Mouse (Mus musculus): ENCODE data around the gene Nrxn3. TPM values are rescaled to one million over a fixed set of nuclear protein-coding genes. Genes with fewer than 3 reads are reported as not detected.

The Nrxn3 gene
- polyA plus RNA-seq, 1 experiment from 2014 or later, result 2.7 TPM

DNA sequence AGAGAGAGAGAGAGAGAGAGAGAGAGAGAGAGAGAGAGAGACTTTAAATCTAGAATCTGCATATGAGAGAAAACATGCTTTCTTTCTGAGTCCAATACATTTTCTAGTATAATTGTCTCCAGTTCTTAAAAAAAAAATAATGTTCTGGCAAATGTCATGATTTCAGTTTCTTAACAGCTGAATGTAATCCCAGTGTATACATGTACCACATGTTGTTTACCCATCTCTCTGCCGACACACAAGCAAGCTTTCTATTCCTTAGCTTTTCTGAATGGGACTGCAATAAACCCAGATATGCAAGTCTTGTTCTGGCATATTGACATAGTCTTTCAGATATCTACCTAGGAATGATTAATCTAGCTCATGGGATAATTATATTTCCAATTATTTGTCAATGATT is 1256.5 kb downstream of the Nrxn3 start:
- WGBS, result 50% methylated on average over 1 of the region's 1 CpGs
- ATAC-seq (ENCODE audit: borderline replicate concordance, extremely low read depth, low FRiP score, low TSS enrichment), result no peak

GRCm38 (mm10) chr12:89982445-89982844 is 1259.8 kb downstream of the Nrxn3 start:
- Histone ChIP-seq H3K4me3 (no peak overlapping the region), H3K9me3 (no peaks in the 10 kb centered on the region), H3K4me2 (no peak overlapping the region), H3K36me3 (no peaks in the 10 kb centered on the region), H3K4me1 (peaks cover 6% of the 10 kb centered on the region; the same call in 1 of the 2 replicates), H3K27me3 (no peaks in the 10 kb centered on the region), H3K9ac (no peak overlapping the region), H3K27ac (no peak overlapping the region)
- 81% methylated on average over 5 of the region's 5 CpGs for WGBS
- no peak for ATAC-seq (ENCODE audit: borderline replicate concordance, extremely low read depth, low FRiP score, low TSS enrichment)

More for the DNA sequence above, 1256.5 kb downstream of the Nrxn3 start:
- H3K27ac ChIP-seq, result no peak overlapping the region
- H3K36me3 ChIP-seq, result no peaks in the 10 kb centered on the region
- no peaks in the 10 kb centered on the region for H3K4me1 ChIP-seq
- no peaks in the 10 kb centered on the region for H3K9me3 ChIP-seq
- H3K9ac ChIP-seq, result no peak overlapping the region
- no peaks in the 10 kb centered on the region for H3K27me3 ChIP-seq
- no peak overlapping the region for H3K4me2 ChIP-seq
- H3K4me3 ChIP-seq, result no peak overlapping the region

DNA sequence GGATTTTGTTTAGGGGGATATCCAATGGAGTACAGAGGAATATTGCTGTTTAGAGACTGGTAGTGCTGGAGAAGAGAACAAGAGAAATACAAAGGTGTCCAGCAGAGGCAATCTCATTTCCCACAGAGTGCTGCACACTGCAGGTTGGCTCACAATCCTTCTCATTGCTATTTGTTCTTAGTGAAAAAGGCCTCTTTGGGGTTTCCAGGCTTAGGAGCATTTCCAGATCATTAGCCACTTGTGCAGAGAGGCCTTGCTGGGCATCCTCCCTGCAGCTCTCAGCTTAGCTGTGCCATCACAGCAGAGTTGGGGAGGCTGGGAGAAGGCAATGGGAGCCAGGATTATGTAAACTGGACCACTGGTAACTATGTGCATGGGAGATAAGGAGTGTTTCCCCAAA is 1260.7 kb downstream of the Nrxn3 start:
- Histone ChIP-seq H3K36me3 (no peaks in the 10 kb centered on the region), H3K27me3 (no peaks in the 10 kb centered on the region), H3K9ac (no peak overlapping the region), H3K4me3 (no peak overlapping the region), H3K4me2 (no peak overlapping the region), H3K4me1 (peaks cover 8% of the 10 kb centered on the region; the same call in 1 of the 2 replicates), H3K27ac (no peak overlapping the region), H3K9me3 (no peaks in the 10 kb centered on the region)
- ATAC-seq (ENCODE audit: borderline replicate concordance, extremely low read depth, low FRiP score, low TSS enrichment), result no peak

- 52% methylated on average over 6 of the region's 6 CpGs for WGBS
- H3K27me3 ChIP-seq, result no peaks in the 10 kb centered on the region
- no peak overlapping the region for H3K4me3 ChIP-seq
- peaks cover 8% of the 10 kb centered on the region; the same call in 1 of the 2 replicates for H3K4me1 ChIP-seq
- H3K36me3 ChIP-seq, result no peaks in the 10 kb centered on the region
- no peaks in the 10 kb centered on the region for H3K9me3 ChIP-seq
- H3K9ac ChIP-seq, result no peak overlapping the region
- H3K4me2 ChIP-seq, result no peak overlapping the region
- ATAC-seq (ENCODE audit: borderline replicate concordance, extremely low read depth, low FRiP score, low TSS enrichment), result no peak
- H3K27ac ChIP-seq, result no peak overlapping the region
Measured at GRCm38 (mm10) chr12:89986219-89986618, 1263.5 kb downstream of the Nrxn3 start.

GRCm38 (mm10) chr12:89993273-89993672 is 1270.6 kb downstream of the Nrxn3 start:
- 53% methylated on average over 5 of the region's 5 CpGs for WGBS
- no peak overlapping the region for H3K27ac ChIP-seq
- no peak for ATAC-seq (ENCODE audit: borderline replicate concordance, extremely low read depth, low FRiP score, low TSS enrichment)
- no peak overlapping the region for H3K9ac ChIP-seq
- no peak overlapping the region for H3K4me2 ChIP-seq
- H3K36me3 ChIP-seq, result no peaks in the 10 kb centered on the region
- no peaks in the 10 kb centered on the region for H3K27me3 ChIP-seq
- H3K4me1 ChIP-seq, result no peaks in the 10 kb centered on the region
- no peaks in the 10 kb centered on the region for H3K9me3 ChIP-seq
- no peak overlapping the region for H3K4me3 ChIP-seq

DNA sequence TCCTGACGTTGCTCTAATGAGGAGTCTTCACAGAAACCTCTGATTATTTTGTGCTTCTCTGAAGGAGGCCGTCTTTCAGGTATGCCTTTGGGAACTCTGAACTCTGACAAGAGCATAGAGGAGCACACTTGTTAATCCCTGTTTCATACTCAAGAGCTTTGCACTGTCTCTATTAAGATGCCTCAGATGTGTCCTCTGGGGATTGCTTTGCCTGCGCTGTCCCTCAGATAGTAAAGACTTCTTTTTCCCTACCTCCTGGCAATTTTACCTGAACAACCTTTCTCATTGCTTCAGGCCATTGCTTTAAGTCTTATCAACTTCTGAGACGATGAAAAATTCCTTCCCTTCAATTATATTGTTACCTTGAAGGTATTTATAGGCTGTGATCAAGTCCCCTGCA is 1272.7 kb downstream of the Nrxn3 start:
- Histone ChIP-seq H3K4me3 (no peak overlapping the region), H3K4me2 (no peak overlapping the region), H3K36me3 (no peaks in the 10 kb centered on the region), H3K9me3 (no peaks in the 10 kb centered on the region), H3K27me3 (no peaks in the 10 kb centered on the region), H3K9ac (no peak overlapping the region), H3K4me1 (no peaks in the 10 kb centered on the region), H3K27ac (no peak overlapping the region)
- WGBS, result 75% methylated on average over 4 of the region's 4 CpGs
- ATAC-seq (ENCODE audit: borderline replicate concordance, extremely low read depth, low FRiP score, low TSS enrichment), result no peak

DNA sequence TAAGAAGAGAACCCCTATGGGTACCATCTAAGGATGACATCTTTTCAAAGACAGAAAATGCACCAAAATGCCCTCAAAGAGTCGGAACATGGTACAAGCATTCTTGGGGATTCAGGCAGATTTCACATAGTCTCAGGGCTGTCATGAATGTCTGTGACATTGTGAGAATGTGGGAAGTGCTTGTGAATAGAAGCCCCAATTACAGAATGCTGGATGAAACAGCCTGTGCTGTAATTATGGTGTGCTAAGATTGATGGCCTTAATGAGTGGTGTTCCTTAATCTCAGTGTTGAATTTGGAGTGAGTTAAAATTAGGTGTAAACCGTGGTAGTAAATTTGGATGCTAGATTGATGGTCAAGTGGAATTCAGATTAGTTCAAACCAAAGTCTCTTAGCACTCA is 1287.6 kb downstream of the Nrxn3 start:
- H3K4me1 ChIP-seq, result no peaks in the 10 kb centered on the region
- H3K4me3 ChIP-seq, result no peak overlapping the region
- no peak overlapping the region for H3K27ac ChIP-seq
- no peaks in the 10 kb centered on the region for H3K27me3 ChIP-seq
- no peaks in the 10 kb centered on the region for H3K9me3 ChIP-seq
- H3K9ac ChIP-seq, result no peak overlapping the region
- no peaks in the 10 kb centered on the region for H3K36me3 ChIP-seq
- H3K4me2 ChIP-seq, result no peak overlapping the region
- 75% methylated on average over 2 of the region's 2 CpGs for WGBS
- no peak for ATAC-seq (ENCODE audit: borderline replicate concordance, extremely low read depth, low FRiP score, low TSS enrichment)

DNA sequence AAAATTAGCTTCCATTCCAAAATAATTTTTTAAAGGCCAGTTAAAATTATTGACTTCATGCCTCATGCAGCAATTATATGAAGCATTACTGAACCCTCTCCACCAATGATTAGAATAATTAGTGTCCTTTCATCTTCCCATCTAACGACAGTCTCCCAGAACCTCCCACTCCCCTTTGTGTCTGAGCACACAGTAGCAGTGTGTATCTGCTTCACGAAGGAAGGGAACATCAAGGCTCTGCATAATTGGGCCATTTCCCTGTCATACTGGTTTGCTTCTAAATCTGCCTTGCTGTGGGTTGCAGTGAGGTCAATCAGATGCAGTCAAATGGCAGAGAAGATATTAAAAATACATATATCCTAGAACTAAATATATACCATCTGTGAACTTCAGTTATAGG is 1291.3 kb downstream of the Nrxn3 start:
- no peak for ATAC-seq (ENCODE audit: borderline replicate concordance, extremely low read depth, low FRiP score, low TSS enrichment)
- no peak overlapping the region for H3K27ac ChIP-seq
- H3K9ac ChIP-seq, result no peak overlapping the region
- H3K4me2 ChIP-seq, result no peak overlapping the region
- H3K36me3 ChIP-seq, result no peaks in the 10 kb centered on the region
- H3K27me3 ChIP-seq, result no peaks in the 10 kb centered on the region
- H3K4me3 ChIP-seq, result no peak overlapping the region
- WGBS, result 58% methylated on average over 2 of the region's 2 CpGs
- no peaks in the 10 kb centered on the region for H3K4me1 ChIP-seq
- H3K9me3 ChIP-seq, result no peaks in the 10 kb centered on the region

GRCm38 (mm10) chr12:90027023-90027422 is 1304.3 kb downstream of the Nrxn3 start:
- Histone ChIP-seq H3K9me3 (no peaks in the 10 kb centered on the region), H3K4me3 (no peak overlapping the region), H3K4me1 (no peaks in the 10 kb centered on the region), H3K36me3 (no peaks in the 10 kb centered on the region), H3K27ac (no peak overlapping the region), H3K27me3 (no peaks in the 10 kb centered on the region), H3K4me2 (no peak overlapping the region), H3K9ac (no peak overlapping the region)
- 58% methylated on average over 3 of the region's 3 CpGs for WGBS
- ATAC-seq (ENCODE audit: borderline replicate concordance, extremely low read depth, low FRiP score, low TSS enrichment), result no peak

GRCm38 (mm10) chr12:90041038-90041437 is 1318.4 kb downstream of the Nrxn3 start:
- H3K36me3 ChIP-seq, result no peaks in the 10 kb centered on the region
- no peak overlapping the region for H3K4me2 ChIP-seq
- no peak overlapping the region for H3K4me3 ChIP-seq
- no peak overlapping the region for H3K27ac ChIP-seq
- H3K27me3 ChIP-seq, result no peaks in the 10 kb centered on the region
- H3K9me3 ChIP-seq, result no peaks in the 10 kb centered on the region
- no peaks in the 10 kb centered on the region for H3K4me1 ChIP-seq
- ATAC-seq (ENCODE audit: borderline replicate concordance, extremely low read depth, low FRiP score, low TSS enrichment), result no peak
- H3K9ac ChIP-seq, result no peak overlapping the region
- WGBS, result 31% methylated on average over 1 of the region's 1 CpGs

DNA sequence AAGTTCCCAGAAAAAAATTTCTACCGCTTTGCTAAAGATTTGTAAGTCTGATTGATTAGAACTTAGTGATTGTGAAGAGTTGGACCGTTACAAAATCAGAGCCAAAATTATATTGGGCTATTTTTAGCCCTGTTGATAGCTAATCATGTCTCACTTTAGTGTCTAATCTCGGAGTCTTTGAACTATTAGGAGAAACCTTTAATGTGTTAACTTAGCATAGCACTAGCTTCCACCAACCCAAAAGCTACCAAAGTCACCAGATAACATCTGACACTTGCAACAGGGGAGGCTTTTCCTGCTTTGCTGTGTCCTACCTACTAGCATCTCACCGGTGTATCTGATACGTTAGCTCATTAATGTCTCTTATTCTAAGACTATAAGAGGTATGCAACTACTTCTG is 1333.6 kb downstream of the Nrxn3 start:
- no peak overlapping the region for H3K27ac ChIP-seq

GRCm38 (mm10) chr12:90059786-90060185 is 1337.1 kb downstream of the Nrxn3 start:
- Histone ChIP-seq H3K27ac (no peak overlapping the region), H3K9ac (no peak overlapping the region), H3K27me3 (no peaks in the 10 kb centered on the region), H3K36me3 (no peaks in the 10 kb centered on the region), H3K4me2 (no peak overlapping the region), H3K4me3 (no peak overlapping the region), H3K9me3 (no peaks in the 10 kb centered on the region), H3K4me1 (no peaks in the 10 kb centered on the region)
- 81% methylated on average over 3 of the region's 3 CpGs for WGBS
- no peak for ATAC-seq (ENCODE audit: borderline replicate concordance, extremely low read depth, low FRiP score, low TSS enrichment)

More for the DNA sequence above, 1333.6 kb downstream of the Nrxn3 start:
- Histone ChIP-seq H3K36me3 (no peaks in the 10 kb centered on the region), H3K4me3 (no peak overlapping the region), H3K9ac (no peak overlapping the region), H3K9me3 (no peaks in the 10 kb centered on the region), H3K27me3 (no peaks in the 10 kb centered on the region), H3K4me1 (no peaks in the 10 kb centered on the region), H3K4me2 (no peak overlapping the region)
- no peak for ATAC-seq (ENCODE audit: borderline replicate concordance, extremely low read depth, low FRiP score, low TSS enrichment)
- WGBS, result 58% methylated on average over 5 of the region's 5 CpGs

DNA sequence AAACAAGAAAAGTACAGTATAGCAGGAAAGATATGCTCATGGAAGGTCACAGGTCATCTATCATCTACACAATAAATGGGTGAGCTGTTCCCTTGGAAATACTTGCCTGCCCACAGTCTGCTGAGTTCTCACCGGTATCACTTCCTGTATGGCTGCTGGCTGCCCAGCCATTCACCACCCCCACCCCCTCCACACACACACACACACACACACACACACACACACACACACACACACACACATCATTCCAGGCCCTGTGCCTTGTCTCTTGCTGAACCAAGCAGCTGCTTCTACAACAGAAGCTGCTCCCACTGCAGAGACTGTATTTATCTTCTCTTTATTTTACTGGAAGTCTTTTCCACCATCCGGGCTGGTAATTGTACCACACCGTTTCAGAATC is 1338.6 kb downstream of the Nrxn3 start:
- ATAC-seq (ENCODE audit: borderline replicate concordance, extremely low read depth, low FRiP score, low TSS enrichment), result no peak
- WGBS, result 23% methylated on average over 3 of the region's 3 CpGs
- Histone ChIP-seq H3K27ac (no peak overlapping the region), H3K36me3 (no peaks in the 10 kb centered on the region), H3K9ac (no peak overlapping the region), H3K9me3 (no peaks in the 10 kb centered on the region), H3K4me3 (no peak overlapping the region), H3K4me2 (no peak overlapping the region), H3K4me1 (no peaks in the 10 kb centered on the region), H3K27me3 (no peaks in the 10 kb centered on the region)

Measured in lung, embryonic 15.5 days (tissue).